Mouse (Mus musculus): ENCODE results near the gene Vps37b. TPM values are rescaled to one million over a fixed set of nuclear protein-coding genes. Genes with fewer than 3 reads are reported as not detected.
A peak's percentile ranks its signal among the peaks of the same experiment; 100 is the strongest.

Vps37b gene
- polyA plus RNA-seq, 1 experiment, result 119 TPM

DNA sequence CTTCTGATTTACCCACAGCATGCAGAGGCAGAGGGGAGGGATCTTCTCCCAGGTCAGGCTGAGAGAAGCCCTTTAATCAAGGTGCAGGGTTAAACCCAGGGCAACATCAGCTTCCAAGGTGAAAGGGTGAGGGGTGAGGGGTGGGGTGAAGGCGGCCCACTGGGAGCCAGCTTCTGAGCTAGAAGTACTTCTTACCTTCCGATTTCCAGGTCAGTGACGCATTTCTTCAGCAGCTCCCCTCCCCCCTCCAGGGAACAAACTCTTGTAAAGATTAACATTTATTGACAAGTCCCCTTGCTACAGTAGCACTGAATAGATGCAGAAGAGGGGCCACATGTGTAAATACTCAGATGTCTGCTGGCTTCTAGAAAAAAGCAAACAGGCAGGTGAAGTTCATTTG is 54.8 kb downstream of the Vps37b start:
- no peak overlapping the region for H3K4me3 ChIP-seq (ENCODE audit: control insufficient read depth, insufficient read depth, low read length)
- peaks cover 14% of the 10 kb centered on the region for H3K4me1 ChIP-seq (replicated peaks; ENCODE audit: control insufficient read depth, insufficient read depth, low read length)
- TF ChIP-seq CTCF (IDR thresholded peaks at IDR 0.05; ENCODE audit: borderline replicate concordance, control insufficient read depth, extremely low read depth, insufficient read depth, low read length, poor library complexity) (no peak), POLR2A (IDR thresholded peaks at IDR 0.05; ENCODE audit: control insufficient read depth, extremely low read depth, insufficient read depth, low read length, poor library complexity) (no peak)
- no peak overlapping the region for H3K27ac ChIP-seq (ENCODE audit: control insufficient read depth, insufficient read depth, low read length)
- no peaks in the 10 kb centered on the region for H3K27me3 ChIP-seq (ENCODE audit: control insufficient read depth, insufficient read depth, low read length)
- no peak for DNase-seq
- 96% methylated on average over 3 of the region's 3 CpGs for WGBS
- H3K36me3 ChIP-seq (ENCODE audit: control insufficient read depth, insufficient read depth, low read length), result no peaks in the 10 kb centered on the region

DNA sequence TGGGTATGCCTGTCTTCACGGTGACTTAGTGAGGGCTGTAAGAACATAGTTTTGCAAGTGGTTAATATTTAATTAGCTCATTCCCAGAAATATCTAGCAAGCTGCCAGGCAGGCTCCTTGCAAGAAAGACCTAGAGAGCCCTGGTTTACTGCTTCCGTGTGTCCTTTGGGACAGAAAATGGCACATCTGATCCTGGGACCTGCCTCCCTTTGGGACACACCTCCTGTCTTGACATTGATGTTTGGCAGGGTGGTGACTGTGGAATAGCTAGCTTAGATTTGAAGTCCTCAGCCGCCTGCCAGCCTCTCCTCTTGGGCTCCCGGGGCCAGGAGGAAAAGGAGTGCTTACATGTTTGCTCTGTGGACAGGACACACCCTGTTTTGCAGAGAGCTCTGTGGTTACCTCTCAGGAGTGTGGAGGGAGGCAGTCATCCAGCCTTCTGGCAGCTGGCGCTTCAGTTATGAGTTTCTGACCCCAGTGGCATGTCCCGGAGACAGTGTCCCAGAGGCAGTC is 56.3 kb downstream of the Vps37b start:
- Histone ChIP-seq H3K4me3 (ENCODE audit: control insufficient read depth, insufficient read depth, low read length) (no peak overlapping the region), H3K36me3 (ENCODE audit: control insufficient read depth, insufficient read depth, low read length) (no peaks in the 10 kb centered on the region), H3K27me3 (ENCODE audit: control insufficient read depth, insufficient read depth, low read length) (no peaks in the 10 kb centered on the region), H3K27ac (ENCODE audit: control insufficient read depth, insufficient read depth, low read length) (no peak overlapping the region), H3K4me1 (replicated peaks; ENCODE audit: control insufficient read depth, insufficient read depth, low read length) (peaks cover 14% of the 10 kb centered on the region)
- TF ChIP-seq CTCF (IDR thresholded peaks at IDR 0.05; ENCODE audit: borderline replicate concordance, control insufficient read depth, extremely low read depth, insufficient read depth, low read length, poor library complexity), result no peak
- no peak for TF ChIP-seq POLR2A (IDR thresholded peaks at IDR 0.05; ENCODE audit: control insufficient read depth, extremely low read depth, insufficient read depth, low read length, poor library complexity)
- 50% methylated on average over 6 of the region's 6 CpGs for WGBS
- DNase-seq, result no peak

DNA sequence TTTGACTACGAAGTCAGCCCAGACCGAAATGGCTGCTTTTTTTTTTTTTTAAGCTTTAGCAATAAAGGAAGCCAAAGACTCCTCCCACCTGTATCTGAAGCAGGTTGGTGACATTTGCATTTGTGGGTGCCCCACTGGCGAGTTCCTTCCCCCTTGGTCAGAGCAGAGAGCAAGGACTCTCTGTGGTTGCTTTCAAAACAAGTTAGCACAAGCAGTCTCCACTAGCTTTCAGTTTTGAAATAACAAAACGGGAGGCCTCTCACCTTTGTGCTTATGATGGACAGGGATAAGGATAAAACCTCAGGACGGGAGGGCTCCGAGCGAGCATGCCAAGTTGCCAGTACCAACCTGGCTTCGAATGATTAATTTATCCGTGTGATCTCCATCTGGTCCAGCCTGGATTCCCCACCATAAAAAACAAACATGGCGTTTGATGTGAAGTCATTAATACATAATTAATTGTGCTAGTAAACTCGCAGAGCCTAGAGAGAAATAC is 57.4 kb downstream of the Vps37b start:
- peak; percentile 22 for DNase-seq
- no peaks in the 10 kb centered on the region for H3K27me3 ChIP-seq (ENCODE audit: control insufficient read depth, insufficient read depth, low read length)
- no peak overlapping the region for H3K4me3 ChIP-seq (ENCODE audit: control insufficient read depth, insufficient read depth, low read length)
- no peak overlapping the region for H3K27ac ChIP-seq (ENCODE audit: control insufficient read depth, insufficient read depth, low read length)
- TF ChIP-seq POLR2A (IDR thresholded peaks at IDR 0.05; ENCODE audit: control insufficient read depth, extremely low read depth, insufficient read depth, low read length, poor library complexity) (no peak), CTCF (IDR thresholded peaks at IDR 0.05; ENCODE audit: borderline replicate concordance, control insufficient read depth, extremely low read depth, insufficient read depth, low read length, poor library complexity) (no peak)
- H3K36me3 ChIP-seq (ENCODE audit: control insufficient read depth, insufficient read depth, low read length), result no peaks in the 10 kb centered on the region
- H3K4me1 ChIP-seq (replicated peaks; ENCODE audit: control insufficient read depth, insufficient read depth, low read length), result peaks cover 14% of the 10 kb centered on the region
- WGBS, result 12% methylated on average over 11 of the region's 11 CpGs

DNA sequence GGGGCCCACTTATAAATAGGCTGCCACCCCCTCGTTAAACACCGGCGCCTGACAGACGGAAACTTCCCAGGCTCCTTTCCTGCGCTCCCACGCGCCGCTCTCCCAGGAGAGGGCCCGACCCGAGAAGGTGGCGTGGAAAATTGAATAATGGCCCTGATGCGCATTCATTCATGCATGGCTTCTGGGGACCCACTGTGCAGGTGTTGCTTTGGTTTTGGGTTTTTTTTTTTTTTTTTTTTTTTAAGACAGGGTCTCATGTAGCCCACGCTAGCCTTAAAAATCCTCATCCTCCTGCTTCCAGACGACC is 57.9 kb downstream of the Vps37b start:
- H3K36me3 ChIP-seq (ENCODE audit: control insufficient read depth, insufficient read depth, low read length), result no peaks in the 10 kb centered on the region
- no peak overlapping the region; the same call in 1 of the 2 replicates for H3K27ac ChIP-seq (ENCODE audit: control insufficient read depth, insufficient read depth, low read length)
- H3K4me3 ChIP-seq (ENCODE audit: control insufficient read depth, insufficient read depth, low read length), result peak overlapping the region; percentile 76
- DNase-seq, result no peak
- TF ChIP-seq POLR2A (IDR thresholded peaks at IDR 0.05; ENCODE audit: control insufficient read depth, extremely low read depth, insufficient read depth, low read length, poor library complexity) (no peak), CTCF (IDR thresholded peaks at IDR 0.05; ENCODE audit: borderline replicate concordance, control insufficient read depth, extremely low read depth, insufficient read depth, low read length, poor library complexity) (no peak)
- 2% methylated on average over 14 of the region's 14 CpGs for WGBS
- H3K27me3 ChIP-seq (ENCODE audit: control insufficient read depth, insufficient read depth, low read length), result no peaks in the 10 kb centered on the region
- peaks cover 14% of the 10 kb centered on the region for H3K4me1 ChIP-seq (replicated peaks; ENCODE audit: control insufficient read depth, insufficient read depth, low read length)

DNA sequence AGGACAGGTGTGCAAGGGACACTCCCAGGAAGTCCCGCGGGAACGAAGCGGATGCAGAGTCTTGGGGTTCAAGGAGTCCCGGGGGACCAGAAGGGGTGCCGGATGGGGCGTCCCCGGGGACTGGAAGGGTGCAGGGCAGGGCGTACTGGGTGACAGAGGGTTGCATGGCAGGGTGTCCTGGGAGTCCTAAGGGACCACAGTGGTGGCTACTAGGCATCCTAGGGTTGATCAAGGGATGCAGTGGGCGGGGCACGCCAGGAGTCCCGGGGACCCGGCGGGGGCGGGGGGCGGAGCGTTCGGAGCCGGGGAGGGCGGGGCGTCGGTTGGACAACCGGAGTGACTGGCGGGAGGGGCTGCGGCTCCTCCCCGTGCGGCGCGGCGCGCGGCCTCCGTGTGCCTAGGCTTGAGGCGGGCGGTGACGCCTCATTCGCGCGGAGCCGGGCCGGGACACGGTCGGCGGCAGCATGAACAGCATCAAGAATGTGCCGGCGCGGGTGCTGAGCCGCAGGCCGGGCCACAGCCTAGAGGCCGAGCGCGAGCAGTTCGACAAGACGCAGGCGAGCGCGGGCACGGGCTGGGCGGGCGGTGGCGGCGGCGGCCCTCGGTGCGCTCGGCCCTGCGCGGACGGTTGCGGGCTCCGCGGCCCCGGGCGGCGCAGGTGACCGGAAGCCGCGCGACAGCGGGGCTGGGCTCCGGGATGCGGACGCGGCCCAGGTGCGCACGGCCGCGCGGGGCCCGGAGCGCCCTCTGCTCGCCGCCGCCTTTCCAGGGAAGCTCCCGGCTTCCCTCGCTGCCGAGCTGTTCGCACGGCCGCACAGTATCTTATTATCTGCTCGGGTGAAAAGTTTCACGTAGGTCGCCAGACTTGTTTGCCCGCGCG is 58.5 kb downstream of the Vps37b start, which contains the start of gene Hip1r:
TSS of gene Hip1r (plus strand) at position 330 of the 880 bp plus-strand sequence.
- under 1% methylated on average over 106 of the region's 106 CpGs for WGBS
- H3K36me3 ChIP-seq (ENCODE audit: control insufficient read depth, insufficient read depth, low read length), result no peaks in the 10 kb centered on the region
- peak within 1 kb of the TSS; percentile 76 for H3K4me3 ChIP-seq (ENCODE audit: control insufficient read depth, insufficient read depth, low read length)
- TF ChIP-seq CTCF (IDR thresholded peaks at IDR 0.05; ENCODE audit: borderline replicate concordance, control insufficient read depth, extremely low read depth, insufficient read depth, low read length, poor library complexity), result no peak
- TF ChIP-seq POLR2A (IDR thresholded peaks at IDR 0.05; ENCODE audit: control insufficient read depth, extremely low read depth, insufficient read depth, low read length, poor library complexity), result no peak
- H3K4me1 ChIP-seq (replicated peaks; ENCODE audit: control insufficient read depth, insufficient read depth, low read length), result peaks cover 14% of the 10 kb centered on the region
- DNase-seq, result peak; percentile 73
- H3K27ac ChIP-seq (ENCODE audit: control insufficient read depth, insufficient read depth, low read length), result no peak within 1 kb of the TSS; the same call in 1 of the 2 replicates
- H3K27me3 ChIP-seq (ENCODE audit: control insufficient read depth, insufficient read depth, low read length), result no peaks in the 10 kb centered on the region

DNA sequence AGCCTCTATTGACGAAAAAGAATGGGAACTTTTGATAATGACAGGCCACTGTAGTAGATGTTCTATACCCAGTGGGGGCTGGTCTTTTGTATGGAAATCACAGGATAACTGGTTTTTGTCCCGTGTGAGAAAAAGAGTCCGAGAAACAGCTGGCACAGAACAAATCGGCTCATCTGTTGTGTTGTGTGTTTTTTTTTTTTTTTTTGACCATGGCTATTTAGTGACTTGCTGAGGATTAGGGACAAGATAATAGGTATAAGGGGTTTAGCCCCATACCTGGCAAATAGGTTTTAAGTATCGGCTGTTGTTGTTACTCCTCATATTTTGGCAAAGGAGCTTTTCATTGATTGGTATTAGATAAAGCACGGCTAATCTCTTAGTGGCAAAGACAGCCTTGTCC is 59.6 kb downstream of the Vps37b start:
- Histone ChIP-seq H3K4me1 (replicated peaks; ENCODE audit: control insufficient read depth, insufficient read depth, low read length) (peaks cover 14% of the 10 kb centered on the region), H3K27me3 (ENCODE audit: control insufficient read depth, insufficient read depth, low read length) (no peaks in the 10 kb centered on the region), H3K4me3 (ENCODE audit: control insufficient read depth, insufficient read depth, low read length) (no peak overlapping the region), H3K36me3 (ENCODE audit: control insufficient read depth, insufficient read depth, low read length) (no peaks in the 10 kb centered on the region), H3K27ac (ENCODE audit: control insufficient read depth, insufficient read depth, low read length) (no peak overlapping the region)
- TF ChIP-seq CTCF (IDR thresholded peaks at IDR 0.05; ENCODE audit: borderline replicate concordance, control insufficient read depth, extremely low read depth, insufficient read depth, low read length, poor library complexity) (no peak), POLR2A (IDR thresholded peaks at IDR 0.05; ENCODE audit: control insufficient read depth, extremely low read depth, insufficient read depth, low read length, poor library complexity) (no peak)
- DNase-seq, result no peak
- WGBS, result 83% methylated on average over 6 of the region's 6 CpGs

All from thymus, adult 2 months (tissue).